Mouse (Mus musculus) embryonic fibroblast, embryonic 13.5 days (primary cell): ENCODE data around the gene Atrx.

Experiments used
- CTCF ChIP-seq: IDR thresholded peaks from 2 replicates; pipeline ENCODE4 v1.5.1; 2011; ENCODE audit warnings: mild to moderate bottlenecking, control low read depth, low read length, moderate library complexity, borderline replicate concordance; ENCODE audit not compliant: insufficient read depth
- POLR2A ChIP-seq: IDR thresholded peaks from 2 replicates; pipeline ENCODE4 v1.6.1; 2011; ENCODE audit warnings: low read depth, mild to moderate bottlenecking, control low read depth, low read length, moderate library complexity

DNA sequence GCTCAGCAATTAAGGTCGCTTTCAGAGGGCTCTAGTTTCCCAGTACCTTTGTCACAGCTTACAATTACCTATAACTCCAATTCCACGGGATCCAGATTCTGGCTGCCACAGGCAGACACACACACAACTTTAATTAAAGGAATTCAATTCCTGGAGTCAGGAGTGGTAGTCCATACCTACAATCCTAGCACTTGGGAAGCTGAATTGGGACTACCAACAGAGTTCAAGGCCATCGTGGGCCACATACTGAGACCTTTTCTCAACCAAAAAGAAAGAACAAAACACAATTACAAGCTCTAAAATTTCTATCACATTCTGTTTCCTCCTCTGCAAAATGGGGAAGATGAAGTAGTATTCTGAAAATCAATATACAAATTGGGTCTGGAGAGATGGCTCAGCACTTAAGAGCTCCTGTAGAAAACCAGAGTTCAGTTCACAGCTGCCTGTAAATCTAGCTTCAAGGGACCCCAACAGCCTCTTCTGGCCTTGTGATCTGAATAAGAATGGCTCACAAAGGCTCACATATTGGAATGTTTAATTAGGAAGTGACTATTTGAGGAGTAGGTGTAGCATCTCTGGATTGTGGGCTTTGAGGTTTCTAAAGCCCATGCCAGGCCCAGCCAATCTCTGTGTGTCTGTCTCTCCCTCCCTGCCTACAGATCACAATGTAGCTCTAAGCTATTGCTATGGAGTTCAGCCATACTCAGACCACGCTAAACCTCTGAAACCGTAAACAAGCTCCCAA lies 4.7 kb downstream of the Atrx start:
- TF ChIP-seq CTCF (no peak), POLR2A (no peak)
